Mouse (Mus musculus): ENCODE results near the gene Unc93a. TPM values are rescaled to one million over a fixed set of nuclear protein-coding genes. Genes with fewer than 3 reads are reported as not detected.
"Not testable (repeated sequence)": the region's sequence is repeated elsewhere in the genome, so short reads cannot be mapped to it uniquely, and the experiment has no call there.

The Unc93a gene
- polyA plus RNA-seq, 1 experiment from 2014 or later = not detected

DNA sequence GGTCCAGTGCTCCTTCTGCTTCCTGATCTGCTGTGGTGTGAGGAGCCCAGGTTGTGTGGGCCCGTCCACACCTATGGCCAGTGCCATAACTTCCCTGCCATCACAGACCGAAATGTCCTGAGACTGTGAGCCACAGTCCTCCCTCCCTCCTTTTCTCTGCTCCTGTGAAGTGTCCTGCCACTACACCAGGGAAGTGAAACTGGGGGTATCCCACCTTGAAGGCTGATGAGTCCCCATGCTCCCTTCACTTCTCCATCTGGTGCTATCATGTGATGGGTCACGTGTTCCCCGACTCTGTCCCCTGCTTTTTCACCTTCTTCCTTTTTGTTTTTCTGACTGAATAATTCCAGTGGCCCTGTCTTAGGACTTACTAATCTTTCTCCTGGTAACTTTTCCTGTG is 38.6 kb downstream of the Unc93a start:
- 0 out of 2 replicates have a peak, but pooled peaks have one; percentile 24 for ATAC-seq (ENCODE audit: low FRiP score)
- H3K9ac ChIP-seq (ENCODE audit: low read length); DNase-seq (ENCODE audit: low spot score, missing footprints); H3K4me3 ChIP-seq (ENCODE audit: low read depth, low read length); H3K27ac ChIP-seq (ENCODE audit: low read depth, low read length); H3K4me1 ChIP-seq (ENCODE audit: control insufficient read depth, insufficient read depth, low read length); H3K9me3 ChIP-seq (ENCODE audit: control insufficient read depth, low read length); H3K27me3 ChIP-seq (ENCODE audit: control insufficient read depth, insufficient read depth, low read length); H3K4me2 ChIP-seq; H3K36me3 ChIP-seq (ENCODE audit: control insufficient read depth, insufficient read depth, low read length): not testable (repeated sequence)
- no CpG with 5 or more reads among the region's 4 CpGs for WGBS

- not testable (repeated sequence) for H3K27me3 ChIP-seq (ENCODE audit: control insufficient read depth, insufficient read depth, low read length); DNase-seq (ENCODE audit: low spot score, missing footprints); H3K4me1 ChIP-seq (ENCODE audit: control insufficient read depth, insufficient read depth, low read length); H3K27ac ChIP-seq (ENCODE audit: low read depth, low read length); H3K9ac ChIP-seq (ENCODE audit: low read length); H3K9me3 ChIP-seq (ENCODE audit: control insufficient read depth, low read length); H3K36me3 ChIP-seq (ENCODE audit: control insufficient read depth, insufficient read depth, low read length); H3K4me3 ChIP-seq (ENCODE audit: low read depth, low read length); H3K4me2 ChIP-seq
- 61% methylated on average over 5 of the region's 8 CpGs for WGBS
- ATAC-seq (ENCODE audit: low FRiP score) = peak; percentile 42; the same call in 1 of the 2 replicates
Measured at GRCm38 (mm10) chr17:13092100-13092764, 39.4 kb downstream of the Unc93a start.

- not testable (repeated sequence) for H3K4me2 ChIP-seq; H3K9ac ChIP-seq (ENCODE audit: low read length); H3K4me1 ChIP-seq (ENCODE audit: control insufficient read depth, insufficient read depth, low read length); H3K36me3 ChIP-seq (ENCODE audit: control insufficient read depth, insufficient read depth, low read length); H3K4me3 ChIP-seq (ENCODE audit: low read depth, low read length); DNase-seq (ENCODE audit: low spot score, missing footprints); H3K27me3 ChIP-seq (ENCODE audit: control insufficient read depth, insufficient read depth, low read length); H3K9me3 ChIP-seq (ENCODE audit: control insufficient read depth, low read length); H3K27ac ChIP-seq (ENCODE audit: low read depth, low read length)
- 0 out of 2 replicates have a peak, but pooled peaks have one; percentile 7 for ATAC-seq (ENCODE audit: low FRiP score)
- WGBS = no CpG with 5 or more reads among the region's 1 CpGs
Measured at GRCm38 (mm10) chr17:13091510-13091909, 40.1 kb downstream of the Unc93a start.

GRCm38 (mm10) chr17:13069227-13069626 is 62.4 kb downstream of the Unc93a start:
- not testable (repeated sequence) for H3K36me3 ChIP-seq (ENCODE audit: control insufficient read depth, insufficient read depth, low read length); H3K4me1 ChIP-seq (ENCODE audit: control insufficient read depth, insufficient read depth, low read length); DNase-seq (ENCODE audit: low spot score, missing footprints); H3K9ac ChIP-seq (ENCODE audit: low read length); H3K4me3 ChIP-seq (ENCODE audit: low read depth, low read length); H3K4me2 ChIP-seq; ATAC-seq (ENCODE audit: low FRiP score); H3K27ac ChIP-seq (ENCODE audit: low read depth, low read length); H3K27me3 ChIP-seq (ENCODE audit: control insufficient read depth, insufficient read depth, low read length); H3K9me3 ChIP-seq (ENCODE audit: control insufficient read depth, low read length)
- 66% methylated on average over 3 of the region's 5 CpGs for WGBS

DNA sequence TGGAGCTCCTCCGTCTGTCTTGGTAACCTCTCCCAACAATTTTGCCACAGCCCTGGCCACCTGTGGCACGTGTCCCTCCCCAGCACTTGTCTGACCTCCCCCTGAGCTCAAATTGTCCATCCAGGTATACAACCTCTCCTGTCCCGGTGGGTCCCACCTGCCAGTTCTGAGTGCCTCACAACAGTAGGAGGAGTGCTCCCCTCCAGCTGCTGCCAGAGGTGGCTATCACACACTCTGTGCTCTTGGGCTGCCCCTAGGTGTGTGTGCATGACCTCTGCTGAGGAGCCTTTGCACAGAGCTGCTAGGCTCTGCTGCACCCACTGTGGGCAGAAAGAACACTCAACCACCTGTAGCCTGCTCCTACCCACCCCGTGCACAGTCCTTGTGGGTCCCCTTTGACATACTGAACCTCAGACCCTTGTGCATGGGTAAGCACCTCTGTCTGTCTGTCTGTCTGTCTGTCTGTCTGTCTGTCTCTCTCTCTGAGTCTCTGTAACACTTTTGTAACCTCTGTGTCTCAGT is 63.7 kb downstream of the Unc93a start:
- H3K4me1 ChIP-seq (ENCODE audit: control insufficient read depth, insufficient read depth, low read length); H3K27me3 ChIP-seq (ENCODE audit: control insufficient read depth, insufficient read depth, low read length); H3K9ac ChIP-seq (ENCODE audit: low read length); H3K4me2 ChIP-seq; DNase-seq (ENCODE audit: low spot score, missing footprints); ATAC-seq (ENCODE audit: low FRiP score); H3K36me3 ChIP-seq (ENCODE audit: control insufficient read depth, insufficient read depth, low read length); H3K9me3 ChIP-seq (ENCODE audit: control insufficient read depth, low read length); H3K4me3 ChIP-seq (ENCODE audit: low read depth, low read length); H3K27ac ChIP-seq (ENCODE audit: low read depth, low read length): not testable (repeated sequence)
- 88% methylated on average over 1 of the region's 4 CpGs for WGBS

DNA sequence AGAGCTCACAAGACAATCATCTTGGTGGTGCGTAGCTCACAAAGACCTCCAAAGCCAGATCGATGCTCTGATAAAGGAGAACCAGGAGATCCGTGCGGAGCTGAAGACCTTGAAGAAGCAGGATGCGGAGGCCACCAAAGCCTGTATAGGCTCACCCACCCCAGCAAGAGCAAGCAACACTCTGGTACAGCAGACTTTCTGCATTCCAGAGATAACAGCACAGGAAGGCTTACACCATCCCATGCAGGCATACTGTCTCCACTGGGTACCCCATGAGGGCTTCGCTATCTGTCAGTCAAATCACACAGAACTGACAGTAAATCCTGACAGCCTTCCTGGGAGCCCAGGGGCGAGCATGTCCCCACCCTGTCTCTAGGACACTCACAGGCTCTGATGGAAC is 68.7 kb downstream of the Unc93a start:
- not testable (repeated sequence) for H3K4me2 ChIP-seq; ATAC-seq (ENCODE audit: low FRiP score); H3K27me3 ChIP-seq (ENCODE audit: control insufficient read depth, insufficient read depth, low read length); H3K36me3 ChIP-seq (ENCODE audit: control insufficient read depth, insufficient read depth, low read length); H3K4me1 ChIP-seq (ENCODE audit: control insufficient read depth, insufficient read depth, low read length); DNase-seq (ENCODE audit: low spot score, missing footprints); H3K9me3 ChIP-seq (ENCODE audit: control insufficient read depth, low read length); H3K27ac ChIP-seq (ENCODE audit: low read depth, low read length); H3K9ac ChIP-seq (ENCODE audit: low read length); H3K4me3 ChIP-seq (ENCODE audit: low read depth, low read length)
- 88% methylated on average over 2 of the region's 7 CpGs for WGBS

DNA sequence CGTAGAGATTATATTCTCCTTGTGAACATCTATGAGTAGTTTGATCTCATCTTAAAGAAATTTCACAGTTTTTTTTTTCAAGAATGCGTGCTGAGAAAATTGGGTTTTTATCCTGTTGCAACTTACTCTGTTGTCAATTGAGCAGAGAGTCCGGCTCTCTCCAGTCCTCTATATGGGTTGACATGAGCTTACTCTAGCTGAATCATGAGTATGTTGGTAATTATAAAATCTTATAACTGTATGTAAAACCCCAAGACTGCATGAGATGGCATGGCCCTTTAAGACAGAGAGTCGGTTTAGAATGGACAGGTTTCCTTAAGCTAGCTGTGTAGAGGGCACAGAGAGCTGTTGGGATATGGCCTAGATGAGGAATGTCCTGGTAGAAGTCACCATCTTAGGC is 70.8 kb downstream of the Unc93a start, which contains the start of gene Tcp10b:
Gene Tcp10b (plus strand): TSS at position 301 of the 400 bp plus-strand sequence.
- ATAC-seq (ENCODE audit: low FRiP score); H3K9me3 ChIP-seq (ENCODE audit: control insufficient read depth, low read length); H3K9ac ChIP-seq (ENCODE audit: low read length); H3K27me3 ChIP-seq (ENCODE audit: control insufficient read depth, insufficient read depth, low read length); H3K27ac ChIP-seq (ENCODE audit: low read depth, low read length); H3K4me1 ChIP-seq (ENCODE audit: control insufficient read depth, insufficient read depth, low read length); DNase-seq (ENCODE audit: low spot score, missing footprints); H3K36me3 ChIP-seq (ENCODE audit: control insufficient read depth, insufficient read depth, low read length); H3K4me3 ChIP-seq (ENCODE audit: low read depth, low read length); H3K4me2 ChIP-seq: not testable (repeated sequence)
- 87% methylated on average over 4 of the region's 4 CpGs for WGBS

Other genes starting within 250 kb of the Unc93a start
- 1.1 and 1.2 TPM in 2 replicates for gene Pnldc1, start 221.6 kb downstream of the Unc93a start, polyA plus RNA-seq (2014; fragmentation: Nextera tagmentation; extraction: Ambion mirVana)
- gene Tcp1, start 216.1 kb downstream of the Unc93a start, polyA plus RNA-seq (2014; fragmentation: Nextera tagmentation; extraction: Ambion mirVana) = 542 and 583 TPM in 2 replicates
- gene Mrpl18, start 215.5 kb downstream of the Unc93a start, polyA plus RNA-seq (2014; fragmentation: Nextera tagmentation; extraction: Ambion mirVana) = 172 and 176 TPM in 2 replicates
- gene Acat3, start 191.2 kb downstream of the Unc93a start, polyA plus RNA-seq (2014; fragmentation: Nextera tagmentation; extraction: Ambion mirVana) = 0.93 and 1.4 TPM in 2 replicates
- gene Acat2, start 171.1 kb downstream of the Unc93a start, polyA plus RNA-seq (2014; fragmentation: Nextera tagmentation; extraction: Ambion mirVana) = 370 and 373 TPM in 2 replicates
- gene Wtap, start 137.6 kb downstream of the Unc93a start, polyA plus RNA-seq (2014; fragmentation: Nextera tagmentation; extraction: Ambion mirVana) = 136 and 144 TPM in 2 replicates
- 114 and 120 TPM in 2 replicates for gene Sod2, start 125.0 kb downstream of the Unc93a start, polyA plus RNA-seq (2014; fragmentation: Nextera tagmentation; extraction: Ambion mirVana)
- not detected in 2 replicates for gene Gpr31b, start 79.5 kb downstream of the Unc93a start, polyA plus RNA-seq (2014; fragmentation: Nextera tagmentation; extraction: Ambion mirVana)
- gene Tcp10b, start 70.7 kb downstream of the Unc93a start, polyA plus RNA-seq (2014; fragmentation: Nextera tagmentation; extraction: Ambion mirVana) = not detected in 2 replicates
- gene Smok2a, start 89.4 kb upstream of the Unc93a start, polyA plus RNA-seq (2014; fragmentation: Nextera tagmentation; extraction: Ambion mirVana) = not detected in 2 replicates
- not detected in 2 replicates for gene Smok2b, start 98.4 kb upstream of the Unc93a start, polyA plus RNA-seq (2014; fragmentation: Nextera tagmentation; extraction: Ambion mirVana)
- gene Tcp10c, start 222.8 kb upstream of the Unc93a start, polyA plus RNA-seq (2014; fragmentation: Nextera tagmentation; extraction: Ambion mirVana) = not detected in 2 replicates

Measured in midbrain, embryonic 11.5 days (tissue).